Mouse (Mus musculus) skeletal muscle tissue, adult 2 months (tissue): ENCODE measurements at regions not wholly inside any gene's neighbourhood (a gene's known extent, or its start where the extent isn't known, plus 50 kb on each side); places are given as distances from the start of the nearest gene placed in this dataset.

Source experiments
- DNase-seq: peaks from one replicate; pipeline ENCODE4 v3.0.0-alpha.2; 2012; ENCODE audit warnings: low read depth, low spot score

- DNase-seq, result peak; percentile 12
Measured at GRCm38 (mm10) chrX:144234457-144234856, 81.0 kb downstream of the A730046J19Rik start.

- DNase-seq, result no peak
Measured at GRCm38 (mm10) chrX:144265934-144266333, 51.7 kb upstream of the Alg13 start.
